Mouse (Mus musculus) kidney, adult 2 months (tissue): ENCODE data around the gene Cnpy3.

Source experiments
- CTCF ChIP-seq: fragments of 200-500 bp; conservative IDR thresholded peaks from 2 replicates; pipeline ENCODE4 v1.5.1; 2011; ENCODE audit warnings: low read depth, mild to moderate bottlenecking, control low read depth, low read length, moderate library complexity, mixed read lengths; ENCODE audit not compliant: insufficient read depth, insufficient read length
- POLR2A ChIP-seq: fragments of 200-500 bp; IDR thresholded peaks from one replicate; pipeline ENCODE4 v1.6.1; 2011; ENCODE audit warnings: low read depth, low read length, control low read depth

- TF ChIP-seq CTCF = no peak
- TF ChIP-seq POLR2A = no peak
Measured at GRCm38 (mm10) chr17:46714756-46715481, 37.1 kb downstream of the Cnpy3 start.
